Mouse (Mus musculus): ENCODE results near the gene Slc9b2.

- TF ChIP-seq MAX (IDR thresholded peaks at IDR 0.05; ENCODE audit: low read depth) (no peak), POLR2A (IDR thresholded peaks at IDR 0.05; ENCODE audit: insufficient read length, low read depth) (no peak), MYOG (IDR thresholded peaks at IDR 0.05; ENCODE audit: control insufficient read depth in 1 of 3, insufficient read depth in 1 of 3, insufficient read length in 2 of 3, low read depth in 2 of 3) (no peak), USF1 (IDR thresholded peaks at IDR 0.05; ENCODE audit: low read depth) (no peak), TCF12 (IDR thresholded peaks at IDR 0.05; ENCODE audit: insufficient read depth, poor library complexity, severe bottlenecking) (no peak), TCF3 (IDR thresholded peaks at IDR 0.05; ENCODE audit: insufficient read length, low read depth) (no peak), MYOD1 (IDR thresholded peaks at IDR 0.05; ENCODE audit: control insufficient read depth in 1 of 3, insufficient read length in 2 of 3, low read depth in 2 of 3) (no peak), E2F4 (IDR thresholded peaks at IDR 0.05; ENCODE audit: insufficient read depth) (no peak), POLR2AphosphoS2 (IDR thresholded peaks at IDR 0.05; ENCODE audit: insufficient read length, low read depth) (no peak), CEBPB (IDR thresholded peaks at IDR 0.05; ENCODE audit: insufficient read depth, poor library complexity, severe bottlenecking) (no peak)
These were observed 47.3 kb upstream of the Slc9b2 start for GRCm38 (mm10) chr3:135260233-135260632.
